Mouse (Mus musculus) ovary, postnatal 10 days (tissue): Measurements from ENCODE around the gene C1qtnf2.

Experiments used
- DNase-seq: peaks from one replicate; pipeline ENCODE4 v3.0.0; 2022; ENCODE audit warnings: low spot score

The C1qtnf2 gene

DNA sequence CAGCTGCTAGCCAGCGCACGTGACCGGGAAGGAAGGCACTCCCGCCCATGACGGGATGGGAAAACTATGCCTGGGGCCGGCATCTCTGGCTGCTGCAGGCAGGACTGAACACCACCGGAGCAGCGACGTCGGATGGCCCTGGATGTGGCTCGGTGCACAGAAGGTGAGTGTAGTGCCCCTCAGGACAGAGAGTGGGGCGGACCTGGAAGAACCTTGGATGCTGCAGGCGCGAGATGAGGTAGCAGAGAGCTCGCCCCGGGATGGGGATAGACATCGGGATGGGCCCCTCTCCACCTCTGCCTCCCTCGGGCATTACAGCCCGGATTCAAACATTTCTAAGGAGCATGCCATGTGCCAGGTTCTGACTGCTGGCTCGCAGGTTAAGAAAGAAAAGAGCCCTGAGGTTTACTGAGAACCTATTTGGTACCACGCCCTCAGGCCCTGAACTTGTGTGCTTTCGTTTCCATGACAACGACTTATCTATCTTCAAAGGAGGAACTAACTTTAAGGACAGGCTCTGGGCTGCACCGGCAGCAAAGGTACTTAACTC, at the start of gene C1qtnf2:
TSS of gene C1qtnf2 (plus strand) at position 52 of the 550 bp plus-strand sequence.
- no peak for DNase-seq

GRCm38 (mm10) chr11:43424386-43424785, 49.7 kb upstream of the C1qtnf2 start:
- no peak for DNase-seq

DNA sequence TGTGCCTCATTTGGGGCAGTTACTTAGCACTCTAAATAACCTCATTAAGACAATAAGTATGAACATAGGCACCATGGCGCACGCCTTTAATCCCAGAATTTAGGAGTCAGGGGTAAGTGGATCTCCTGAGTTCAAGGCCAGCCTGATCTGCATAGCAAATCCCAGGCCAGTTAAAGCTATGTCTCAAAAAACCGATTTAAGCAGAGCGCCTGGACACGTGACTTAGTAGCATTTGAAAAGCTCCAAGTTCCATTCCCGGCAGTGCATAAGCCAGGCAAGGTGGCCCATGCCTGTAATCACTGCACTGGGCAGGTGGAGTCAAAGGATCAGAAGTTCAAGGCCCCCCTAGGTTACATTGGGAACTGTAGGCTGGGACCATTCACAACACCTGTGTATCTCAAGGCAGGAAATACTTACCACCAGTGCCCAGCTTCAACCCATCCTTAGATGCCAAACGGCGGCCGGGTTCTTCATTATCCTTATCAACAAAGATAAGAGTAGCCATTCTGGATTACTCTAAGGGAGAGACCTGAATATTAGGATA, 48.8 kb upstream of the C1qtnf2 start:
- no peak for DNase-seq

- peak; percentile 24 for DNase-seq
These were observed 48.2 kb upstream of the C1qtnf2 start, which contains the start of gene Pttg1 for GRCm38 (mm10) chr11:43425824-43426413. Gene Pttg1, minus strand, starts transcription at chr11:43426251.

DNA sequence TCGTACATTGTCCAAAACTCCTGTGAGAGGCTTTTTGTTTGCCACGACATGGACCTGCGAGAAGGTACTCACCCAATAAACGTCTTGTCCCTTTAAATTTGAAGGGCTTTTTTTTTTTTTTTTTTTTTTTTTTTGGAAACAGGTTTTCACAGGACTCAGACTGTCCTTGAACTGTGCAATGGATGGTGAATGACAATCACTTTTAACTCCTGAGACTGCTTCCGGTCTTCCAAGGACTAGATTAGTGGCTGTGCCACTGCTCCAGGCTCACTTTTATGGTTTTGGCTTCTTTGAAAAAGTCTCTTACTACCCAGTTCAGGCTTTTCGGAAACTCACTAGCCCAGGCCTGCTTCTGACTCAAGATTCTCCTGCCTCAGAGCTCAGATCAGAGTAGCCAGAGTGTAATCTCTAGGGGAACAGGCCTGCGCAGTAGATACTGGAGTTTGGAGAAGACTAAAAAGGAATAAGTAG, 47.6 kb upstream of the C1qtnf2 start:
- DNase-seq: no peak

DNA sequence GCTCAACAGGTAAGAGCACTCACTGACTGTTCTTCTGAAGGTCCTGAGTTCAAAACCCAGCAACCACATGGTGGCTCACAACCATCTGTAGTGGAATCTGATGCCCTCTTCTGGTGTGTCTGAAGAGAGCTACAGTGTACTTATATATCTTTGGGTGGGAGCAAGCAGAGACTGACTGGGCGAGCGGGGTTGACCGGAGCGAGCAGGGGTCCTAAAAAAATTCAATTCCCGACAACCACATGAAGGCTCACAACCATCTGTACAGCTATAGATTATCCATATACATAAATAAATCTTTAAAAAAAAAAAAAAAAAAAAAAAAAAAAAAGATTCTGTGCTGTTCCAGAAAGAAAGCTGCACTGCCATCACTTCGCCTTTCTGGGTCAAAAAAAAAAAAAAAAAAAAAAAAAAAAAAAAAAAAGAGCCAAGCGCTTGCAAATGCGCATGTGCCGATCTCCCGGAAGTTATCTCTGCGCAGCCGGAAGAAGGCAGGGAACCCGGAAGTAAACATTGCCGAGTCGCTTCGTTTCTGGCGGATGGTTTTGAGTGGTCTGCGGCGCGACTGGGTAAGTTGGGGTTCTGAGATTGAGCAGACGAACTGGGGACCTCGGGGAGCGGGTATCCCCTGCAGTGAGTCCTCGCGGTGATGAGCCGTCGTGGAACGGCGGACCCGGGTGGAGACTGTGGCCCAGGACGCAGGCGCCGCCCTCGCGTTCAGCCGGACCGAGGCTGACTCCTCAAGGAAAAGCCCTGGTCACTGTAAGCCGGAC, 40.6 kb upstream of the C1qtnf2 start, which contains the start of gene Slu7:
TSS of gene Slu7 (plus strand) at position 491 of the 770 bp plus-strand sequence.
- DNase-seq: peak; percentile 35

DNA sequence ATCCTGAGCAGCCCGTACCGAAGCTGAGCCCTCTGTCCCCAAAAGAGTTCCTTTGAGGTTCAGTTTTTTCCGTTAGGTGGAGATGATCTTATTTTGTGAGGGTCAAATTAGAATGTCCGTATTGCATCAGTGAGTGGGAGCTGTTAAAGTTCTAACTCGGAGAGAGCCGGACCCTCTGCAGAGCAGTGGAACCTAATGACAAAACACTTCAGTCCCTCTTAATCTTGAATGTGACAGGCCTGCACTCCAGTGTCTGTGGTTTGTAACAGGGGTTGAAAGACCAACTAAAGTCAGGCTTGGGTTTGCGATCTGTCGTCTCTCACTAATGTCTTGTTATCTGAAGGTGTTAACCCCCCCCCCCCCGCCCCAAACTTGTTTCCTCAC, 40.1 kb upstream of the C1qtnf2 start:
- no peak for DNase-seq

- no peak for DNase-seq
These were observed 33.0 kb upstream of the C1qtnf2 start for GRCm38 (mm10) chr11:43441121-43441520.

- DNase-seq: no peak
These were observed 30.9 kb upstream of the C1qtnf2 start for GRCm38 (mm10) chr11:43443183-43443582.

GRCm38 (mm10) chr11:43449916-43450315, 24.2 kb upstream of the C1qtnf2 start:
- DNase-seq: no peak

DNA sequence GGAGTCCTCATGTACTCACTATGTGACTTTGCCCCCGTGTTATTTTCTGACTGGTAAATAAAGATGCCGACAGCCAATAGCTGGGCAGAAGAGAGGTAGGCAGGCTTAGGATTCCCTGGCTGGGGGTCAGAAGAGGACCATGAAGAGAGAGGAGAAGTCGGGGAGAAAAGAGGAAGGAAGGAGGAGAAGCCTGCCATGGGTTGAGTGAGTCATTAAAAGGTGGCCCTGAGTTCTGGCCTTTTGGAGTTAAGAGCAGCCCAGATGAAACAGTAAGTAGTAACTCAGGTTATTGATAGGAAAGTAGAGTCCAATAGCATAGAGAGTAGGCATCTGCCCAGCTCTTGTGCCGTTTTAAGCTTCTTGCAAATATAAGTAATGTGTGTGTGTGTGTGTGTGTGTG, 22.8 kb upstream of the C1qtnf2 start:
- DNase-seq: no peak

- no peak for DNase-seq
These were observed 21.8 kb upstream of the C1qtnf2 start for GRCm38 (mm10) chr11:43452266-43452665.

- no peak for DNase-seq
These were observed 10.9 kb upstream of the C1qtnf2 start for GRCm38 (mm10) chr11:43463204-43463603.

- no peak for DNase-seq
These were observed 4.0 kb upstream of the C1qtnf2 start for GRCm38 (mm10) chr11:43470118-43470517.

- DNase-seq: no peak
These were observed 2.9 kb upstream of the C1qtnf2 start for GRCm38 (mm10) chr11:43470881-43471820.

- no peak for DNase-seq
These were observed 961 bp upstream of the C1qtnf2 start for GRCm38 (mm10) chr11:43473115-43473514.

DNA sequence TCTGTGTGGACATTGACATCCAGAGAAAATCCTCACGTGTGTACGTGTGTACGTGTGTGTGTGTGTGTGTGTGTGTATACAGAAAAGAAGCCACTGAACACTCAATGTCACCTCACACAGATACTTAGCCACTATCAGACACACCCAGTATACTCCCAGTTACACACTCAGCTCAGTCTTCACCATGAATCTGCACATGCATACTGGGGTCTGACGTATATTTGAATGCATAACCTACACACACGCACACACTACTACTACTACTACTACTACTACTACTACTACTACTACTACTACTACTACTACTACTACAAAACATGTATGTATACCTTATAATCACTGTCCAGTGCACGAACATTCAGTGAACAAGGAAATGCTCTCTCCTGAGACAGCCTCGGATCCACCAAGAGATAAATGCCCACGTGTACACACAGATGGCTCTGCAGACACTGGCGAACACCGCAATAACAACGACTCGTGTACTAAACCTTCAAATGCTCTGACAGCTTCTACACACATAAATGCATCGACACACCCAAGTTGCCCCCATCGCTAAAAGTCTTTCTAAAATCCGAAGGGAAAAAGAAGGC, 346 bp upstream of the C1qtnf2 start:
- no peak for DNase-seq

GRCm38 (mm10) chr11:43479376-43479775, 5.3 kb downstream of the C1qtnf2 start:
- no peak for DNase-seq

DNA sequence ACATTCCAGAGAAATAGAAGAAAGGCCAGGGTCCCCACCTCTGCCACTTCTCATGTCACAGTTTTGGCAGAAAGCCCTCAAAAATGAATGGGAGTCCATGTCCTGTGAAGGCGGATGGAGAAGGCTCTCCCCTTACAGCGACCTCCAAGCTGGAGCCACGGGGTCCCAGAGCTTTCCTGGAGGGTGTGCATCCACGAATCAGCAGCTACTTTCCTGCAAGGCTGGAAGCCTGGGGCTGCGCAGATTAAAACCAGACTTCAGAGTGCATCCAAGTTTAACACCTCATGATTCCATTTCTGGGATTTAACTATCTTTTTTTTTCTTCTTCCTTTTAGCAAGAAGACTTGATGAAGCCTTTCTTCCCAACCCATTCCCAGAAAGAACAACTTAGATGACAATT, 6.5 kb downstream of the C1qtnf2 start:
- DNase-seq: no peak

DNA sequence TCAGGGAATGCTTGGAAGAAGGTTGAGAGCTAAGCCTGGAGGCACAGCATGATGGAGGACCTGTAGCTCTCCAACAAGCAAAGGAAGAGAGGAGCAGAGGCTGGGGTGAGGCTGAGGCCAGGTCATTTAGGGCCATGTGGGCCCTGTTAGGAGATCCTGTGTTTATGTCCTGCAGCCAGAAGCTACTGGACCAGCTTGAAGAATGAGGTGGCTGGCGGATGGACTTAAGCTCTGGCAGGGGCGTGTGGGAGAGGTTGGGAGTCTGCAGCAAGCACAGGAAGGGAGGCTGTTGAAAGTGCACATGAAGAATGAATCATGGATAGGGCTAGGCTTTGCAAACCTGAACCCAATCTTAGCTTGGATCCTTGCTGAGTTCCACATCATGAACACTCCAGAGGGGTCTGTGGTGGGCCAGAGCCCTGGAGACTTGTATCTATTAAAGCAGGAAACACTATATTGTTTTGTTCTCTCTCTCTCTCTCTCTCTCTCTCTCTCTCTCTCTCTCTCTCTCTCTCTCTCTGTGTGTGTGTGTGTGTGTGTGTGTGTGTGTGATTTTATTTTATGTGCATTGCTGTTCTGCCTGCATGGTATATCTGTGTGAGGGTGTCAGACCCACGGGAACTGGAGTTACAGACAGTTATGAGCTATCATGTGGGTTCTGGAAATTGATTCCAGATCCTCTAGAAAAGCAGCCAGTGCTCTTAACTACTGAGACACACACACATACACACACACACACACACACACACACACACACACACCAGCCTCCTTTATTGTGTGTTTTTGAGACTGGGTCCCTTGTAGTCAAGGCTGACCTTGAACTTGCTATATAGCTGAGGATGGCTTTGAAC, 7.8 kb downstream of the C1qtnf2 start:
- DNase-seq: no peak
